11 mouse cellular contexts compared by ENCODE assay signal in the genomic region with DNA sequence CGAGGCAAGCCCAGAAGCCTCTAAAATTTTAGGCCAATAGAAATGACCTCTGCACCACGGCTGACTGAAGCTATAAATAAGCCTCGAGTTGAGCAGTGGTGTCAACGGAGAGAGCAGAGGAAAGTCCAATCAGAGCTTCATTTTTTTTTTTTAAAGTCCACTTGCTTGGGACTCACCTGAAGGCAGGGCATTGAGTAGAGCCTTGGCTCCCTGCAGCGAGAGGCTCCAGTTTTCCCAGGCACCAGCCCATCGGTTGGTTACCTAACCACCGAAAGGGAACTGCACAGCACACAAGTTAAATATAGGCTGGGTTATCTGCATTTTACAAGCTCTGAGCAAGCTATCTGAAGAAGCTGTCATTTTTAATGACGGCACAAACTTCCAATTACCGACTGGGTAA. TPM values are rescaled to one million over a fixed set of nuclear protein-coding genes. Genes with fewer than 3 reads are reported as not detected.
DNase-seq lines count a peak whose midpoint lies in the region; TF ChIP-seq lines count a peak whose summit lies in the region.
"Had no signal": no experiment of that assay in that cellular context is flagged by ENCODE, and none has a peak within 500 bp of the region (broad histone marks: within the 10 kb centered on the region; RNA-seq: fewer than 3 reads in every experiment).

No protein-coding gene starts in this region.

- no peak for TF ChIP-seq CTCF in gastrocnemius, adult 2 months (IDR thresholded peaks at IDR 0.05)
- no peak for TF ChIP-seq CTCF in layer of hippocampus, adult 2 months (conservative IDR thresholded peaks at IDR 0.05)

- intact Hi-C loops in gastrocnemius, adult 2 months (cut with DNase I): loop anchor here (10.0 kb wide), 2 partner anchors 310 to 350 kb away; no protein-coding TSS in a partner anchor

- H3K9me3 ChIP-seq in heart, embryonic 10.5 days: no peaks in the 10 kb centered on the region

- H3K4me1 ChIP-seq in heart, embryonic 10.5 days: peaks cover 75% of the 10 kb centered on the region

- peak; percentile 31 for DNase-seq in gastrocnemius, adult 2 months
- no peak for DNase-seq in gastrocnemius, postnatal 4 days (ENCODE audit: low spot score in 2 of 2)
- DNase-seq in layer of hippocampus, adult 2 months (ENCODE audit: low spot score in 2 of 2): no peak
- no peak for DNase-seq in layer of hippocampus, adult 8-10 months (ENCODE audit: low spot score in 2 of 2)
- DNase-seq in heart, embryonic 10.5 days (ENCODE audit: low spot score): no peak
- DNase-seq in kidney, postnatal 14 days: peak; percentile 49
- DNase-seq in cerebellum, postnatal 25 days: no peak
- no peak for DNase-seq in embryo, embryonic 10.5 days (ENCODE audit: low spot score)
- DNase-seq: adrenal gland, adult 8-10 months; cerebellum, adult 9-10 months; thymus, postnatal 36 days had no signal

- H3K27me3 ChIP-seq in heart, embryonic 10.5 days (ENCODE audit: insufficient read depth, poor library complexity, severe bottlenecking): peaks cover 32% of the 10 kb centered on the region

- H3K27ac ChIP-seq in gastrocnemius, adult 2 months: no peak overlapping the region
- peak overlapping the region; percentile 86 for H3K27ac ChIP-seq in layer of hippocampus, adult 2 months
- H3K27ac ChIP-seq in heart, embryonic 10.5 days: peak overlapping the region; percentile 74

- H3K36me3 ChIP-seq in heart, embryonic 10.5 days: peaks cover 6% of the 10 kb centered on the region

- WGBS in heart, embryonic 10.5 days: 40% methylated on average over 9 of the region's 9 CpGs

- no peak overlapping the region for H3K4me3 ChIP-seq in gastrocnemius, adult 2 months
- H3K4me3 ChIP-seq in layer of hippocampus, adult 2 months: no peak overlapping the region
- 0 out of 2 replicates have a peak overlapping the region, but pooled peaks have one; percentile 2 for H3K4me3 ChIP-seq in heart, embryonic 10.5 days

RNA-seq across cellular contexts. Expression of gene Rpa1, which starts 53.3 kb away (rescaled TPM):
- 10 to 100 TPM; 60.4 to 62.5 TPM for total RNA-seq in gastrocnemius, adult 2 months (2021)
- 10 to 100 TPM; 65.9 to 66.9 TPM for total RNA-seq in gastrocnemius, postnatal 4 days (2021)
- total RNA-seq in layer of hippocampus, adult 2 months (2021): 10 to 100 TPM; 64.1 to 67.0 TPM
- total RNA-seq in layer of hippocampus, adult 8-10 months (2022): 10 to 100 TPM; 61.7 to 67.5 (median 66.1) TPM
- polyA plus RNA-seq in heart, embryonic 10.5 days (2016; fragmentation: Nextera tagmentation; extraction: Ambion mirVana): 127 and 143 TPM in 2 replicates

RNA-seq across cellular contexts. Expression of gene Smyd4, which starts 53.4 kb away (rescaled TPM):
- 1 to 10 TPM; 4.0 to 4.3 TPM for total RNA-seq in gastrocnemius, adult 2 months (2021)
- total RNA-seq in gastrocnemius, postnatal 4 days (2021): 10 to 100 TPM in 1 of 2 experiments, 1 to 10 TPM in 1; 8.5 to 11.2 TPM
- 10 to 100 TPM; 14.9 to 16.7 TPM for total RNA-seq in layer of hippocampus, adult 2 months (2021)
- total RNA-seq in layer of hippocampus, adult 8-10 months (2022): 10 to 100 TPM; 15.0 to 23.6 (median 19.6) TPM
- 13.6 and 15.3 TPM in 2 replicates for polyA plus RNA-seq in heart, embryonic 10.5 days (2016; fragmentation: Nextera tagmentation; extraction: Ambion mirVana)

Comparison
In these comparisons a context has a peak if more than half of its experiments do, and no peak if none do; other contexts are left out.
1. DNase-seq: peak in gastrocnemius, adult 2 months (single experiment) and kidney, postnatal 14 days (single experiment); none in gastrocnemius, postnatal 4 days (0 of 2), layer of hippocampus, adult 2 months (0 of 2), layer of hippocampus, adult 8-10 months (0 of 2), heart, embryonic 10.5 days (single experiment), cerebellum, postnatal 25 days (0 of 2) and embryo, embryonic 10.5 days (single experiment).